Mouse (Mus musculus) lung, embryonic 15.5 days (tissue): Measurements from ENCODE around the gene Tmem120b. TPM values are rescaled to one million over a fixed set of nuclear protein-coding genes. Genes with fewer than 3 reads are reported as not detected.

Experiments
- ATAC-seq: fragments of 200-750 bp; cut with Nextera tagmentation; 2 replicates; pipeline ENCODE4 v1.8.0; 2017; ENCODE audit warnings: moderate number of reproducible peaks, borderline replicate concordance; ENCODE audit not compliant: low FRiP score, low TSS enrichment; ENCODE audit errors: extremely low read depth
- H3K27ac ChIP-seq: fragments of 300-500 bp; sonication (generic); 2 replicates; pipeline ENCODE4 v1.5.1; 2015; ENCODE audit warnings: moderate library complexity, mild to moderate bottlenecking, inconsistent platforms
- H3K27me3 ChIP-seq: fragments of 300-500 bp; sonication (generic); 2 replicates; pipeline ENCODE4 v1.6.1; 2015; ENCODE audit warnings: inconsistent platforms
- H3K36me3 ChIP-seq: fragments of 300-500 bp; sonication (generic); 2 replicates; pipeline ENCODE4 v1.6.1; 2015; ENCODE audit warnings: inconsistent platforms
- H3K4me1 ChIP-seq: fragments of 300-500 bp; sonication (generic); 2 replicates; pipeline ENCODE4 v1.6.1; 2015; ENCODE audit warnings: inconsistent platforms
- H3K4me2 ChIP-seq: fragments of 300-500 bp; sonication (generic); 2 replicates; pipeline ENCODE4 v1.6.1; 2015; ENCODE audit warnings: inconsistent platforms, mild to moderate bottlenecking, moderate library complexity
- H3K4me3 ChIP-seq: fragments of 300-500 bp; sonication (generic); 2 replicates; pipeline ENCODE4 v1.5.1; 2015; ENCODE audit warnings: mild to moderate bottlenecking, inconsistent platforms
- H3K9ac ChIP-seq: fragments of 300-500 bp; sonication (generic); 2 replicates; pipeline ENCODE4 v1.6.1; 2015; ENCODE audit warnings: inconsistent platforms
- H3K9me3 ChIP-seq: fragments of 300-500 bp; sonication (generic); 2 replicates; pipeline ENCODE4 v1.6.1; 2016; ENCODE audit warnings: inconsistent platforms
- WGBS: fragments of 180-500 bp; shearing (Covaris S2); methylation state at CpG from one replicate; pipeline ENCODE4 v1.1.7; 2015; 5-methylcytosine and 5-hydroxymethylcytosine counted together
- polyA plus RNA-seq: library from polyadenylated mRNA; unstranded; fragments of >200 nt; fragmentation: Nextera tagmentation; extraction: Ambion mirVana; gene quantifications from 2 replicates; pipeline ENCODE4 v1.2.1, GENCODE M21; 2015

Tmem120b gene
- polyA plus RNA-seq, 1 experiment from 2014 or later: 14.0 TPM

- peaks cover 19% of the 10 kb centered on the region for H3K4me1 ChIP-seq
- H3K4me3 ChIP-seq: no peak overlapping the region
- WGBS: 77% methylated on average over 4 of the region's 4 CpGs
- no peak for ATAC-seq
- no peaks in the 10 kb centered on the region for H3K9me3 ChIP-seq
- no peak overlapping the region for H3K9ac ChIP-seq
- H3K4me2 ChIP-seq: no peak overlapping the region
- H3K27me3 ChIP-seq: no peaks in the 10 kb centered on the region
- peaks cover 23% of the 10 kb centered on the region; the same call in 1 of the 2 replicates for H3K36me3 ChIP-seq
- H3K27ac ChIP-seq: no peak overlapping the region
Observed at GRCm38 (mm10) chr5:123035089-123035488, 33.1 kb upstream of the Tmem120b start.

DNA sequence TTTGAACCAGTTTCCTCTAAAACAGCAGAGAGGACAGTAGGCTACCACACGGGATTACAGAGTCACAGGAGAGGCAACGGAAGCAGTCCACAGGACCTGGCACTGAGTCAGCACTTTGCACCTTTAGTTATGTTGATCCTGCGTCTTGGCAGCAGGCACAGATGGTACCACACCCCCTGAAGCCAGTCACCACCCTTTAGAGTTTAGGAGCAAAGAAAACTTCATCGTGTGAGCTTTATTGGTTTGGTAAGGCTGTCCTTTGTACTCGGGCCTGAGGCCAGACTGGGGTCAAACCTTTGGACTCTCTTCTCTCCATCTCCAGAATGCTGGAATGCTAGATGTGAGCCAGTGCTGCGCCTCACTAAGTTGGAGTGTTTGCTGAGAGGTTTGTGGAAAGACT lies 32.7 kb upstream of the Tmem120b start:
- Histone ChIP-seq H3K4me3 (no peak overlapping the region), H3K4me2 (no peak overlapping the region), H3K27me3 (no peaks in the 10 kb centered on the region), H3K9ac (no peak overlapping the region), H3K9me3 (no peaks in the 10 kb centered on the region), H3K4me1 (peaks cover 19% of the 10 kb centered on the region), H3K36me3 (peaks cover 19% of the 10 kb centered on the region; the same call in 1 of the 2 replicates), H3K27ac (no peak overlapping the region)
- no peak for ATAC-seq
- 17% methylated on average over 6 of the region's 6 CpGs for WGBS

- Histone ChIP-seq H3K4me3 (no peak overlapping the region), H3K27me3 (no peaks in the 10 kb centered on the region), H3K9ac (no peak overlapping the region), H3K9me3 (no peaks in the 10 kb centered on the region), H3K4me2 (no peak overlapping the region), H3K27ac (no peak overlapping the region), H3K36me3 (no peaks in the 10 kb centered on the region), H3K4me1 (peaks cover 19% of the 10 kb centered on the region)
- 78% methylated on average over 5 of the region's 5 CpGs for WGBS
- no peak for ATAC-seq
Observed at GRCm38 (mm10) chr5:123038115-123038514, 30.1 kb upstream of the Tmem120b start.

DNA sequence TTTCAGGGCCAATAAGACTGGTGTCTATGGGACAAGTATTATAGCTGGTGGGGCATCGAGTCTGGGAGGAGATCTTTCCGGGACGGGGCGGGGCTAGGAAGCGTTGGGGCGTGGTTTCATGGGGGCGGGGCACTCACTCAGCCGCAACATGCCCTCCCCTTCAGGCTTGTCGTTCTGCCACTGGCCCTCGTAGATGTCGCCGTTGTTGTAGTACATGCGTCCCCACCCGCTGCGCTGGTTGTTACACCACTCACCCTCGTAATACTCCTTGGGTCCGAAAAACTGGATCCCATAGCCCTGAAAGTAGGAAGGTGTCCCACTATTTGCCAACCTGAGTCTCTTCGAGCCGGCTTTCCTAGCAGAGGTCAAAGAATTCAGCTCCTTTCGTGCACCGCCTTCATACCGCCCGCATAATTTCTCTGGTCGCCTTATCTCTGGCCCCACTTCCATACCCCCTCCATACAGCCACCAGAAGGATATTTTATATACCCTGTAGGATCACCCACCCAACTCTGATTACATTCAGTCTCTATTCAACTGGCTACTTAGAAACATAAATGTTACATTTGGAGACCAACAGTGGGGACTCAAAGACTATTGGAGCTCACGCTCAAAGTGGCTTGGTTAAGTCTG lies 29.0 kb upstream of the Tmem120b start:
- ATAC-seq: peak; percentile 82
- H3K9ac ChIP-seq: peak overlapping the region; percentile 24; the same call in 1 of the 2 replicates
- H3K27ac ChIP-seq: no peak overlapping the region
- H3K36me3 ChIP-seq: no peaks in the 10 kb centered on the region
- H3K27me3 ChIP-seq: no peaks in the 10 kb centered on the region
- H3K4me3 ChIP-seq: peak overlapping the region; percentile 38
- peaks cover 19% of the 10 kb centered on the region for H3K4me1 ChIP-seq
- H3K9me3 ChIP-seq: no peaks in the 10 kb centered on the region
- WGBS: 4% methylated on average over 25 of the region's 25 CpGs
- peak overlapping the region; percentile 79 for H3K4me2 ChIP-seq

DNA sequence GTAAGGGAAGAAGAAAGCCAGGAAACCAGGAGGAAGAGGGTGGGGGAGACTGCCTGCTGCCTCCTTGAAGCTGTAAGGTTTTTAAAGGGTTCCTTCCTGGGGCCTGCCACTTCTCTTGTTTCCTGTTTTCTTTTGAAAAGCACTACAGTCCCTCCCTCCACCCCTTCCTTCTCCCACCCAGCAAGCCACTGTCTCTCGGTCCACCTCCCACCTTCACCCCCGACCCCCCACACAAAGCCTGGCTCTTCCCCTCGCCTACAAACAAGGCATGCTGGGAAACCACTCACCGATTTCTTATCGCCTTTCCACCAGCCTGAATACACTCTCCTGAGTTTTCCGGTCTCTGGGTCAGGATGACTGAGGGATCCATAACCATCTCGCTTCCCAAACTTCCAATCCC lies 27.4 kb upstream of the Tmem120b start:
- H3K9me3 ChIP-seq: no peaks in the 10 kb centered on the region
- H3K4me3 ChIP-seq: no peak overlapping the region
- H3K27me3 ChIP-seq: no peaks in the 10 kb centered on the region
- ATAC-seq: peak; percentile 51; the same call in 1 of the 2 replicates
- 34% methylated on average over 7 of the region's 7 CpGs for WGBS
- H3K4me1 ChIP-seq: peaks cover 14% of the 10 kb centered on the region
- no peak overlapping the region for H3K9ac ChIP-seq
- H3K36me3 ChIP-seq: no peaks in the 10 kb centered on the region
- H3K4me2 ChIP-seq: 0 out of 2 replicates have a peak overlapping the region, but pooled peaks have one; percentile 9
- H3K27ac ChIP-seq: peak overlapping the region; percentile 33

DNA sequence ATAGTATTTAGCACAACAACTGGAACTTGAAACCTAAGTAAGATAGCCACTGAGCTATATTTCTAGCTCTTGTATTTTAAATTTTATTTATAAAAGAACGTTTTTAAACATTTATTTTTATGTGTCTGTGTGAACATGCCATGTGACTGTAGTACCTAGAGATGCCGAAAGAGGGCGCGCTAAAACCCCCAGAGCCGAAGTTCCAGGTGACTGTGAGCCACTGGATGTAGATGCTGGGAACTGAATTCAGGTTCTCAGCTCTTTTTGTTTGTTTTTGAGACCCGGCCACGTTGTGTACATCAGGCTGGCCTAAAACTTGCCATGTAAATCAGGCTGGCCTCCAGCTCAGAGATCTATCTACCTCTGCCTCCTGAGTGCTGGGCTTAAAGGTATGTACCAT lies 24.4 kb upstream of the Tmem120b start:
- Histone ChIP-seq H3K27ac (no peak overlapping the region), H3K4me3 (no peak overlapping the region), H3K4me2 (no peak overlapping the region), H3K27me3 (no peaks in the 10 kb centered on the region), H3K36me3 (no peaks in the 10 kb centered on the region), H3K9me3 (no peaks in the 10 kb centered on the region), H3K9ac (no peak overlapping the region), H3K4me1 (peaks cover 12% of the 10 kb centered on the region)
- no peak for ATAC-seq
- WGBS: 19% methylated on average over 7 of the region's 7 CpGs

GRCm38 (mm10) chr5:123045561-123046295 lies 22.5 kb upstream of the Tmem120b start:
- H3K9me3 ChIP-seq: no peaks in the 10 kb centered on the region
- ATAC-seq: no peak
- no peak overlapping the region for H3K4me3 ChIP-seq
- H3K9ac ChIP-seq: no peak overlapping the region
- peaks cover 4% of the 10 kb centered on the region; the same call in 1 of the 2 replicates for H3K4me1 ChIP-seq
- 16% methylated on average over 9 of the region's 9 CpGs for WGBS
- H3K27ac ChIP-seq: no peak overlapping the region
- no peak overlapping the region for H3K4me2 ChIP-seq
- H3K36me3 ChIP-seq: no peaks in the 10 kb centered on the region
- H3K27me3 ChIP-seq: no peaks in the 10 kb centered on the region

DNA sequence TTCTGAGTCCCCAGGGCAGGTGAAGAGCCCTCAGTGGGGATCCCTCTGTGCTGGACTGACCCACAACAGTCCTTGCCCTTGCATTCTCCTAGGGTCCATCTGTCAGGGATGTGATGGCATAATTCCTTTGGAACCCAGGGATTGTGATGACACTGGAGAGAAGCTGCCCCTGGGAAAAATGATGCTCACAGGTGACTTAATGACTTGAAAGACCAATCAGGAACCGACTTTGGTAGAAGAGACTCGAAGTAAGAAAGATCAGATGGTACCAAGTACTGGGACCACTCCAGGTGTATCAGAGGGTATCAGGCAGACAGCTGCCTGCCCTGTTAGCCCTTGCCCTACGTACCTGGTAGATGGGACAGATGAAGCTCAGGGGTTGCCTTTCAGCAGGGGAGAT lies 21.3 kb upstream of the Tmem120b start, which contains the start of gene Morn3:
Gene Morn3 (minus strand): TSS at position 101 of the 400 bp plus-strand sequence.
- no peaks in the 10 kb centered on the region for H3K27me3 ChIP-seq
- no peak within 1 kb of the TSS for H3K4me2 ChIP-seq

GRCm38 (mm10) chr5:123049271-123049670 lies 18.9 kb upstream of the Tmem120b start:
- Histone ChIP-seq H3K4me3 (peak overlapping the region; percentile 20), H3K4me2 (peak overlapping the region; percentile 55)
- 0 out of 2 replicates have a peak, but pooled peaks have one; percentile 65 for ATAC-seq

More for the DNA sequence above, 21.3 kb upstream of the Tmem120b start, which contains the start of gene Morn3:
- no peak within 1 kb of the TSS for H3K27ac ChIP-seq
- no peak for ATAC-seq
- H3K36me3 ChIP-seq: no peaks in the 10 kb centered on the region
- no peak within 1 kb of the TSS for H3K9ac ChIP-seq
- peaks cover 4% of the 10 kb centered on the region; the same call in 1 of the 2 replicates for H3K4me1 ChIP-seq
- 68% methylated on average over 3 of the region's 3 CpGs for WGBS
- H3K9me3 ChIP-seq: no peaks in the 10 kb centered on the region
- no peak within 1 kb of the TSS for H3K4me3 ChIP-seq

GRCm38 (mm10) chr5:123050918-123051317 lies 17.3 kb upstream of the Tmem120b start:
- ATAC-seq: no peak
- H3K36me3 ChIP-seq: no peaks in the 10 kb centered on the region
- no peak overlapping the region for H3K9ac ChIP-seq
- no peak overlapping the region for H3K27ac ChIP-seq
- WGBS: 76% methylated on average over 9 of the region's 9 CpGs
- H3K27me3 ChIP-seq: no peaks in the 10 kb centered on the region
- H3K9me3 ChIP-seq: no peaks in the 10 kb centered on the region
- no peak overlapping the region for H3K4me2 ChIP-seq
- no peak overlapping the region for H3K4me3 ChIP-seq
- no peaks in the 10 kb centered on the region for H3K4me1 ChIP-seq

More at GRCm38 (mm10) chr5:123049271-123049670, 18.9 kb upstream of the Tmem120b start:
- Histone ChIP-seq H3K27ac (no peak overlapping the region), H3K9me3 (no peaks in the 10 kb centered on the region), H3K4me1 (peaks cover 4% of the 10 kb centered on the region; the same call in 1 of the 2 replicates), H3K36me3 (no peaks in the 10 kb centered on the region), H3K9ac (peak overlapping the region; percentile 29; the same call in 1 of the 2 replicates), H3K27me3 (no peaks in the 10 kb centered on the region)
- WGBS: 1% methylated on average over 12 of the region's 12 CpGs

- Histone ChIP-seq H3K36me3 (no peaks in the 10 kb centered on the region), H3K9me3 (no peaks in the 10 kb centered on the region), H3K27ac (no peak overlapping the region), H3K4me1 (no peaks in the 10 kb centered on the region), H3K27me3 (no peaks in the 10 kb centered on the region), H3K4me3 (no peak overlapping the region), H3K9ac (no peak overlapping the region), H3K4me2 (no peak overlapping the region)
- 80% methylated on average over 5 of the region's 5 CpGs for WGBS
- no peak for ATAC-seq
Observed at GRCm38 (mm10) chr5:123051736-123052135, 16.5 kb upstream of the Tmem120b start.
